Mouse (Mus musculus) heart, embryonic 12.5 days (tissue): Measurements from ENCODE around the gene Twnk. TPM values are rescaled to one million over a fixed set of nuclear protein-coding genes. Genes with fewer than 3 reads are reported as not detected.

Experiments
- ATAC-seq: fragments of 200-750 bp; cut with Nextera tagmentation; 2 replicates; pipeline ENCODE4 v1.8.0; 2017; ENCODE audit warnings: moderate TSS enrichment, moderate library complexity; ENCODE audit not compliant: insufficient number of reproducible peaks, low FRiP score
- H3K27ac ChIP-seq: fragments of 300-500 bp; sonication (generic); 2 replicates; pipeline ENCODE4 v1.5.1; 2016; ENCODE audit warnings: mild to moderate bottlenecking, moderate library complexity; ENCODE audit not compliant: poor library complexity, severe bottlenecking
- H3K27me3 ChIP-seq: fragments of 300-500 bp; sonication (generic); replicated peaks from 2 replicates; pipeline ENCODE4 v1.6.1; 2016; ENCODE audit warnings: mild to moderate bottlenecking, moderate library complexity
- H3K36me3 ChIP-seq: fragments of 300-500 bp; sonication (generic); 2 replicates; pipeline ENCODE4 v1.6.1; 2016; ENCODE audit warnings: mild to moderate bottlenecking, moderate library complexity
- H3K4me1 ChIP-seq: fragments of 300-500 bp; sonication (generic); replicated peaks from 2 replicates; pipeline ENCODE4 v1.6.1; 2016; ENCODE audit warnings: mild to moderate bottlenecking
- H3K4me2 ChIP-seq: fragments of 300-500 bp; sonication (generic); 2 replicates; pipeline ENCODE4 v1.6.1; 2016; ENCODE audit warnings: mild to moderate bottlenecking, moderate library complexity
- H3K4me3 ChIP-seq: fragments of 300-500 bp; sonication (generic); 2 replicates; pipeline ENCODE4 v1.5.1; 2016; ENCODE audit warnings: mild to moderate bottlenecking
- H3K9ac ChIP-seq: fragments of 300-500 bp; sonication (generic); 2 replicates; pipeline ENCODE4 v1.6.1; 2016; ENCODE audit warnings: mild to moderate bottlenecking, moderate library complexity
- H3K9me3 ChIP-seq: fragments of 300-500 bp; sonication (generic); replicated peaks from 2 replicates; pipeline ENCODE4 v1.6.1; 2016; ENCODE audit warnings: mild to moderate bottlenecking, moderate library complexity
- WGBS: fragments of 180-500 bp; shearing (Covaris S2); methylation state at CpG from one replicate; pipeline ENCODE4 v1.1.7; 2016; 5-methylcytosine and 5-hydroxymethylcytosine counted together
- polyA plus RNA-seq: library from polyadenylated mRNA; unstranded; fragments of >200 nt; fragmentation: Nextera tagmentation; extraction: Ambion mirVana; gene quantifications from 2 replicates; pipeline ENCODE4 v1.2.1, GENCODE M21; 2016

Gene Twnk
- polyA plus RNA-seq, 1 experiment from 2014 or later, result 19.5 TPM

- peaks cover 17% of the 10 kb centered on the region for H3K36me3 ChIP-seq
- H3K4me2 ChIP-seq, result peak overlapping the region; percentile 98
- WGBS, result under 1% methylated on average over 34 of the region's 34 CpGs
- peak overlapping the region; percentile 100 for H3K27ac ChIP-seq
- peak overlapping the region; percentile 78 for H3K4me3 ChIP-seq
- peak; percentile 46 for ATAC-seq
- H3K9me3 ChIP-seq, result no peaks in the 10 kb centered on the region
- peak overlapping the region; percentile 97 for H3K9ac ChIP-seq
- peaks cover 43% of the 10 kb centered on the region for H3K4me1 ChIP-seq
- no peaks in the 10 kb centered on the region for H3K27me3 ChIP-seq
Measured at GRCm38 (mm10) chr19:45015518-45016281, 10.2 kb downstream of the Twnk start.

DNA sequence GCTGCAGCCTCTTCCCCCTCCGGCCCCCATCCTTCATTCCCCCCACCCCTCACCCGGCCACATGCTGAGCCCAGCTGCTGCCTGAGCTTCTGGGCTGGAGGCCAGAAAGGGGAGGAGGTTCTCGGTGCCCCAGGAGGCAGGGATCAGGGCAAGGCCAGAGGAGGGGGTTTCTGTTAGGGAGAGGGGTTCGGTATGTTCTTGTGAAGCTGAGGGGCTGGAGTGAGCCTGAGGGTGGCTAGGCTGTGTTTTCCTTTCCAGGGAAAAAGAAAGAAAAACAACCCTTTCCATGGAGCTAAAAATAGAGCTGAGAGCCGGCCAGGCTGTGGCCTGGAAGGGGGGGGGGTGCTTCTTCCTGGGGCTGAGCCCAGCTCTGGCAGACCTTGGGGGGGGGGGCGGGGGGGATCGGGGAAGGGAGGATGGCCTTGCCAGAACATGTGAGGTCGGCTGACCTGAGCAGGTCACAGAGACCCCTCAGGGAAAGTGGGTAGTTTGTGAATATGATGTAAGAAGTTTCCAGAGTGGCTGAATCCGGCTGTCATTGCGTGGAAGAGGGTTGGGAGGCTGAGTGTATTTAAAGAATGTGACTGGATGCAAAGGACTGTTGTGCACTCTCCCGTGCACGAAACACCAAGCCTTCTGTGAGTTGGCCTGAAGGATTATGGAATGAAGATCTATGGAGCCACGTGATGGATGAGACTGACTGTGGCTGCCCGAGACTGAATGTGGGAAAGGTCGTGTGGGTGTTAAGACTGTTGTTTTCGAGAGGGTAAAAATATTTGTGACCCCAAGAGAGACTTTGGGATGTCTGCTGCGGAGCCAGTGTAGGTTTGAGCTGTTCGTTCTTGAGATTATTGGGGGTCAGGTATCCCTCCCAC, 11.1 kb downstream of the Twnk start:
- H3K4me1 ChIP-seq, result peaks cover 52% of the 10 kb centered on the region
- under 1% methylated on average over 17 of the region's 18 CpGs for WGBS

GRCm38 (mm10) chr19:45017216-45017771, 11.8 kb downstream of the Twnk start:
- peak overlapping the region; percentile 98 for H3K4me2 ChIP-seq
- H3K4me1 ChIP-seq, result peaks cover 54% of the 10 kb centered on the region
- H3K27me3 ChIP-seq, result no peaks in the 10 kb centered on the region
- H3K9me3 ChIP-seq, result no peaks in the 10 kb centered on the region
- H3K9ac ChIP-seq, result peak overlapping the region; percentile 97
- H3K36me3 ChIP-seq, result peaks cover 17% of the 10 kb centered on the region
- peak overlapping the region; percentile 100 for H3K27ac ChIP-seq
- 0% methylated on average over 21 of the region's 27 CpGs for WGBS
- ATAC-seq, result peak; percentile 47
- peak overlapping the region; percentile 78 for H3K4me3 ChIP-seq

More for the DNA sequence above, 11.1 kb downstream of the Twnk start:
- no peaks in the 10 kb centered on the region for H3K27me3 ChIP-seq
- ATAC-seq, result peak; percentile 40
- H3K4me2 ChIP-seq, result peak overlapping the region; percentile 98
- H3K9ac ChIP-seq, result peak overlapping the region; percentile 97
- peaks cover 16% of the 10 kb centered on the region for H3K36me3 ChIP-seq
- H3K27ac ChIP-seq, result peak overlapping the region; percentile 100
- H3K9me3 ChIP-seq, result no peaks in the 10 kb centered on the region
- peak overlapping the region; percentile 78 for H3K4me3 ChIP-seq

GRCm38 (mm10) chr19:45017909-45018308, 12.4 kb downstream of the Twnk start:
- no peaks in the 10 kb centered on the region for H3K27me3 ChIP-seq
- H3K4me3 ChIP-seq, result peak overlapping the region; percentile 78
- H3K4me1 ChIP-seq, result peaks cover 52% of the 10 kb centered on the region
- peaks cover 23% of the 10 kb centered on the region for H3K36me3 ChIP-seq
- ATAC-seq, result peak; percentile 78
- H3K27ac ChIP-seq, result peak overlapping the region; percentile 100
- H3K4me2 ChIP-seq, result peak overlapping the region; percentile 98
- under 1% methylated on average over 46 of the region's 48 CpGs for WGBS
- no peaks in the 10 kb centered on the region for H3K9me3 ChIP-seq
- peak overlapping the region; percentile 97 for H3K9ac ChIP-seq

DNA sequence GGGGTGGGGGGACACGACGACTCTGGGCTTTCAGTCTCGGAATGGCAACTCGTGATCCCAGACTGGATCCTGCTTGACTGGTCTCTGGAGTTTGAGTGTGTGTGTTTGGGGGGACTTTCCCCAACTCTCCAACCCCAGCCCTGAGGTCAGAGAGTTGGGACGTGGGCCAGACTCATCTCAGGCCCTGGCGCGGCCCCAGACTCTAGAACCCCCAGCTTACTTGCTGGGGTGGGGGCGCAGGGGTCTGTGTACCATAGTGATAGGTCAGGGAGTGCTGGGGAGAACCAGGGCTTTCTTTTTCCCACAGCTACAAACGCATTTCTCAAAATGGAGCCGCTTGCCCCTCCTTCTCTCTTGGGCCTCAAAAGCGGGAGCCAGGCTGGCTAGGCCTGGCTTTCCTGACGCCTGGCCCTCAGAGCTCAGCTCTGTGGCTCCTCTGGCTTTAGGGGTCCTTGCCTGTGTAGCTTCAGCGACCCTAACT, 12.9 kb downstream of the Twnk start:
- peak overlapping the region; percentile 97 for H3K9ac ChIP-seq
- H3K27ac ChIP-seq, result peak overlapping the region; percentile 100
- WGBS, result under 1% methylated on average over 13 of the region's 13 CpGs

GRCm38 (mm10) chr19:45020348-45020747, 14.9 kb downstream of the Twnk start:
- Histone ChIP-seq H3K27ac (no peak overlapping the region), H3K4me2 (peak overlapping the region; percentile 31), H3K36me3 (peaks cover 46% of the 10 kb centered on the region), H3K27me3 (no peaks in the 10 kb centered on the region), H3K4me1 (peaks cover 37% of the 10 kb centered on the region), H3K4me3 (no peak overlapping the region), H3K9me3 (no peaks in the 10 kb centered on the region), H3K9ac (peak overlapping the region; percentile 21; the same call in 1 of the 2 replicates)
- ATAC-seq, result no peak
- 54% methylated on average over 6 of the region's 6 CpGs for WGBS

More for the DNA sequence above, 12.9 kb downstream of the Twnk start:
- Histone ChIP-seq H3K36me3 (peaks cover 27% of the 10 kb centered on the region), H3K4me2 (peak overlapping the region; percentile 98), H3K4me3 (peak overlapping the region; percentile 78), H3K4me1 (peaks cover 51% of the 10 kb centered on the region), H3K9me3 (no peaks in the 10 kb centered on the region), H3K27me3 (no peaks in the 10 kb centered on the region)
- no peak for ATAC-seq

GRCm38 (mm10) chr19:45021362-45021761, 15.9 kb downstream of the Twnk start:
- ATAC-seq, result no peak
- Histone ChIP-seq H3K9me3 (no peaks in the 10 kb centered on the region), H3K36me3 (peaks cover 56% of the 10 kb centered on the region), H3K4me2 (0 out of 2 replicates have a peak overlapping the region, but pooled peaks have one; percentile 10), H3K4me3 (no peak overlapping the region), H3K27ac (no peak overlapping the region), H3K27me3 (no peaks in the 10 kb centered on the region), H3K9ac (0 out of 2 replicates have a peak overlapping the region, but pooled peaks have one; percentile 21), H3K4me1 (peaks cover 37% of the 10 kb centered on the region)
- WGBS, result 77% methylated on average over 15 of the region's 15 CpGs

- Histone ChIP-seq H3K4me2 (no peak overlapping the region), H3K9me3 (no peaks in the 10 kb centered on the region), H3K36me3 (peaks cover 79% of the 10 kb centered on the region), H3K4me3 (no peak overlapping the region), H3K27me3 (no peaks in the 10 kb centered on the region), H3K4me1 (peaks cover 35% of the 10 kb centered on the region), H3K9ac (no peak overlapping the region), H3K27ac (no peak overlapping the region)
- peak; percentile 13; the same call in 1 of the 2 replicates for ATAC-seq
- WGBS, result 83% methylated on average over 11 of the region's 11 CpGs
Measured at GRCm38 (mm10) chr19:45023993-45024392, 18.5 kb downstream of the Twnk start.

DNA sequence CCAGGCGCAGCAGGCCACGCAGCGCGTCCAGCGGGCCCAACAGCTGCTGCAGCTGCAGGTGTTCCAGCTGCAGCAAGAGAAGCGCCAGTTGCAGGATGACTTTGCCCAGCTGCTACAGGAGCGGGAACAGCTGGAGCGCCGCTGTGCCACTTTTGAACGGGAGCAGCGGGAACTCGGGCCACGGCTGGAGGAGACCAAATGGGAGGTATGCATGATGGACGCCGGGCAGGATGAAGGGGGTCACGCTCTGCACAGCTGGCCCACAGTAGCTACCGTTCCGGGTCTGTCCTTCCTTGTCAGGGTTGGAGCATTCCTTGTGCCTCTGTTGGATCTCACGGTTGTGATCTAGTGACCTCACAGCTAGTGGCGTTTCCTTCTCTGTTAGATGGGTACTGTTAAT, 19.3 kb downstream of the Twnk start:
- H3K9me3 ChIP-seq, result no peaks in the 10 kb centered on the region
- H3K4me2 ChIP-seq, result no peak overlapping the region
- H3K4me1 ChIP-seq, result peaks cover 31% of the 10 kb centered on the region
- H3K27ac ChIP-seq, result no peak overlapping the region
- peaks cover 77% of the 10 kb centered on the region for H3K36me3 ChIP-seq
- H3K27me3 ChIP-seq, result no peaks in the 10 kb centered on the region
- H3K9ac ChIP-seq, result no peak overlapping the region
- ATAC-seq, result no peak
- H3K4me3 ChIP-seq, result no peak overlapping the region
- 89% methylated on average over 20 of the region's 20 CpGs for WGBS

DNA sequence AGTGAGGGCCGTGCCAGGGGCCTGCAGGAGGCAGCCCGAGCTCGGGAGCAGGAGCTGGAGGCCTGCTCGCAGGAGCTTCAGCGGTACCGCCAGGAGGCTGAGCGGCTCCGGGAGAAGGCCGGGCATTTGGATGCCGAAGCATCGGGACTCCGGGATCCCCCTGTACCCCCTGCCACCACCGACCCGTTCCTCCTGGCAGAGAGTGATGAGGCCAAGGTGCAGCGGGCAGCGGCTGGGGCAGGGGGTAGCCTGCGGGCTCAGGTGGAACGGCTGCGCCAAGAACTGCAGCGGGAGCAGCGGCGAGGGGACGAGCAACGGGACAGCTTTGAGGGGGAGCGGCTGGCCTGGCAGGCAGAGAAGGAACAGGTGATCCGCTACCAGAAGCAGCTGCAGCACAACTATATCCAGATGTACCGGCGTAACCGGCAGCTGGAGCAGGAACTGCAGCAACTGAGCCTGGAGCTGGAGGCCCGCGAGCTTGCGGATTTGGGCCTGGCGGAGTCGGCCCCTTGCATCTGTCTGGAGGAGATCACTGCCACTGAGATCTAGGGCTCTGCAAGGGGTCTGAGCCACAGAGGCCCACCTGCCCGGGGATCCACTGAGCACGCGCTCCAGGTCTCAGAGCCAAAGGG, 20.6 kb downstream of the Twnk start:
- Histone ChIP-seq H3K27me3 (no peaks in the 10 kb centered on the region), H3K4me1 (peaks cover 29% of the 10 kb centered on the region), H3K4me2 (no peak overlapping the region), H3K9me3 (no peaks in the 10 kb centered on the region), H3K9ac (no peak overlapping the region), H3K4me3 (no peak overlapping the region), H3K27ac (no peak overlapping the region), H3K36me3 (peaks cover 73% of the 10 kb centered on the region)
- no peak for ATAC-seq
- 90% methylated on average over 37 of the region's 37 CpGs for WGBS
